Mouse (Mus musculus) cerebellum, adult 9-11 months (tissue): ENCODE results near the gene Nav2.

Source experiments
- DNase-seq: peaks from one replicate; pipeline ENCODE4 v3.0.0; 2022

Gene Nav2

DNA sequence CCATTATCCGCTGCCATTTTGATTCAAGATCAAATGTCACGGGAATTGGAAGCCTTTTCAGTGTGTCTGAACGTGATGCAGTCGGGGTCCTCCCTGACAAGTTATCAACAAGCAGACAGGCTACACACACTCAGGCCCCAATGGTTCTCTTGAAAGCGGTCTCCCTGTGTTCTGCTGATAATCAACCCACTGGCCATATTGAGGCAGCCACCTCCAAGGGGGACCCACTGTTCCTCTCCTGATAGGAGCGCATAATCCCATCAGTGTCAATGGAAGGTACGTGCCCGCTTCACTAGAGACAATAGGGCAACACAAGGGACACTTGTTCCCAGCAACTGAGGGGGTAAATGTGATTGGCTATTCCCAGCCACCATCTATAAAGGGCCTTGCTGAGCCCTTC is 195.9 kb downstream of the Nav2 start:
- no peak for DNase-seq

DNA sequence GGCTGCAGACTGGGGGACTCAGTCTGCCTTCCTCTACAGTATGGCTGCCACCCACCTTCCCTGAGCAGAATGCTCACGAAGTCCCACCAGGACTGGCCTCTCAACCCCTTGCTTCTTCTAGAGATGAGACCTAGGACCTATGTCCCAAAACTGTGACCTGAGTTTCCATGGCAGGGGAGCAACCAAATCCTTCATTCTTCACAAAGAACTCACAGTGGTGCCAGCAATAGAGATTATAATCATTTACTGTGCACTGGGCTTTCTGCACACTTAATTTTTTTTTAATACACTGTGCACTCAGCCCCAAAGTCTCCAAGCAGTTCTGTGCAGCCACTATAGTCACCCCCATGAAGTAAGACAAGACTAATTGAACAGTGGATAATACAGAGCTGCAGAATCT is 196.3 kb downstream of the Nav2 start:
- DNase-seq = no peak

DNA sequence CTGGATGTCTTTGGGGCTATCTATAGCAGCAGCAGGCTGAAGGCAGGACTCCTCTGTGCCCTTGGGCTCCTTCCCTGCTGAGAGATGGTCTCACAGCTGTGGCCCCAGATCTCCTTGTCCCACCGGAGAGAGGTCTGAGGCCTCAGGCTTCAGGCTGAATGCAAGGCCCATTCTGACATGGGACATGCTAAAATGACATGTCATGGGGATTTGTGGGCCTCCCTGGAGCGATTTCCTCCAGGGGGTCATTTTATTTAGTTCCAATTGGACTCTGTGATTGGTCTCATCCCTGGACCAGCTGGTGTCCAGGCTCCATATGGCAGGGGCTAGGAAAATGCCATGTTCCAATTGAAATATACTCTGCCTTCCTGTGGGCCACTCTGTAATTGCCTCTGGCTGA is 197.0 kb downstream of the Nav2 start:
- no peak for DNase-seq

GRCm38 (mm10) chr7:49108076-49108475 is 199.6 kb downstream of the Nav2 start:
- no peak for DNase-seq

- no peak for DNase-seq
Measured at GRCm38 (mm10) chr7:49119016-49119415, 210.5 kb downstream of the Nav2 start.

DNA sequence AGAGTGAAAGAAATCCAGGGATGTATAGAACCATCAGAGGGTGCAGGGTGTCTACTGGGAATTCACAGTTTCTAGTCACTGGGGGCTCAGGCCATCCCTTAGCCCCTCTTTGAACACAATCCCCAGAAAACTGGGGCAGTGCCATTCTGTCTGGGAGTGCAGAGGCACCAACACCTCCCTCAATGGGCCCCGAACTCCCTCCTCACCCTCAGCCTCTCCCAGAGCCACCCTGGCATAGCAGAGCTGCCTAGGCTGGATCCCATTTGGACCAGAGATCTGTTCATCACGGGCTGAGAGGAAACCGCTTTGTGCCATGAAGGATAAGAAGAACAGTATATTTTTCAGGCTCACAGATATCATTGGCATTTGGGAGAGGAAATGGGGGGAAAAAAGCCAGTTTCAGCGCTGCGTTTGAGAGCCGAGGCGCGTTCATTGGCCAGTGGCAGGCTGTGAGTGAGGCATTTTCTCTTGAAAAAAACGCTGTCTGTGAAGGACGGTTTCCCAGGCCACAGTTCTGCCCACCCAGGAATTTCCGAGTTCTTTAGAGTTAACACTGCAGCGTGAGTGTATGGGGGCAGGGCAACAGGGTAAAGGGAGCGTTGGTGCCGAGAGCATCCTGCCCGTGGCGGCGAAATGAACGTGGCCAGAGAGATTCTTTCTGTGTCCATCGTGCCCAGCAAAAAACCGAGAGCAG is 211.4 kb downstream of the Nav2 start:
- peak; percentile 28 for DNase-seq

DNA sequence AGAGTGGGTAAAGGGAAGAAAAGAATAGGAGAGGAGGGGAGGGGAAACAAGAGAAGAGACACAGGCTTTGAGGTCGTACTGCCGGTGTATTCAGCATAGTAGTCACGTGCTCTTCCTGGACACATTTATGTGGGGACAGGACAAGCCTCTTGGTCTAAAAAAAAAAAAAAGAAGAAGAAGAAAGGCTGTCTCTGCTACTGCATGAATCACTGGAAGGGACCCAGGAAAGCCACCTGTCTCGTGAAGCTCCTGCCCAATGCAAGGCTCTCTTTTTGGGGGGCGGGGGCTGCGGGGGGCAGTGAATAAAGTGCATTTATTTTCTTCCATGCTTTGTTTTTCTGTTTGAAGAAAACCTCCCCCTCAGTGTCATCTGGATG is 212.0 kb downstream of the Nav2 start:
- DNase-seq = peak; percentile 62

GRCm38 (mm10) chr7:49120935-49121691 is 212.6 kb downstream of the Nav2 start:
- DNase-seq = peak; percentile 91

DNA sequence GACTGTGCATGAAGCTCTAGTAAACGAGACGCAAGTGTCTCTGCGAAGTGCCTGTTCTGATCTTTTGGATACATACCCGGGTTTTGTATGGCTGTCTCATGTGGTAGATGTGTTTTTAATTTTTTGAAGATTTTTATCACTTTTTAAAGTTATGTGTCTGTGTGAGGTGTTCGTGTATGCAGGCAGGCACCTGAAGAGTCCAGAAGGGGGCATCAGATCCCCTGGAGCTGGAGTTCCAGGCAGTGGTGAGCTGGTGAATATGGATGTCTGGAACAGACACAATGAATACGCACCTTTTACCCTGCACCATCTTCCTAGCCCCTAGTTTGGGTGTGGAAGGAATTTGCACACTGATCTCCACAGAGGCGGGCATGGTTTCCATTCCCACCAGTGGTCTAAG is 214.0 kb downstream of the Nav2 start:
- DNase-seq = no peak

DNA sequence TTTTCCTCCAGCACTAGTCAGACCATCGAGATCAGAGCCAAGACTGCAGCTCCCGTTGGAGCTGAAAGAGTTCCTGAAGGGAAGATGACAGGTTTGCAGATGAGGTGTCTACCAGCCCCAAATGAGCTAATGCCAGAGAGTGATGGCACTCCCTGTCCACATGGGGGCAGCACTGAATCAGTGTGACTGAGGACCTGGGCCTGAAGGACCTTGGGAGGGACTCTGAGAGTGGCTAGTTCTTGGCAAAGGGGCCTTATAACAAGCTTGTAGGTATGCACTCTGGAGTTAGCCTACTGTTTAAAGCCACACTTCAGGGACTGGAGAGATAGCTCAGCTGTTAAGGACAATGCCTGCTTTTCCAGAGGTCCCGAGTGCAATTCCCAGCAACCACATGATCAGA is 217.0 kb downstream of the Nav2 start:
- peak; percentile 57 for DNase-seq

DNA sequence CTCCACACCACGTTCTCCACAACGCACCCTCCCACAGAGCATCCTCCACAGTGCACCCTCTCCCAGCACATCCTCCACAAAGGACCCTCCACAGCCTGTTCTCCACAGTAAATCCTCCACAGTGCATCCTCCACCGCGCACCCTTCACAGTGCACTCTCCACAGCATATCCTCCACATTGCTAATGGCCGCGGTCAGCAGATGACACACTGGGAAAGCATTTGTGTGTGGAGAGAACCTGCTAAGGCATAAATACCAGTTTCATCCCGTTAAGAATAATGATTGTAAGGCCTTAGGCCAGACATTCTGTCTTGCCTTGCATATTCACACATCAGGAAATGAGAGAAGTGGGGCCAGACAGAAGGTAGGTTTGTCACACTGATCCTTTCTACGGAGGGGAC is 219.7 kb downstream of the Nav2 start:
- no peak for DNase-seq

DNA sequence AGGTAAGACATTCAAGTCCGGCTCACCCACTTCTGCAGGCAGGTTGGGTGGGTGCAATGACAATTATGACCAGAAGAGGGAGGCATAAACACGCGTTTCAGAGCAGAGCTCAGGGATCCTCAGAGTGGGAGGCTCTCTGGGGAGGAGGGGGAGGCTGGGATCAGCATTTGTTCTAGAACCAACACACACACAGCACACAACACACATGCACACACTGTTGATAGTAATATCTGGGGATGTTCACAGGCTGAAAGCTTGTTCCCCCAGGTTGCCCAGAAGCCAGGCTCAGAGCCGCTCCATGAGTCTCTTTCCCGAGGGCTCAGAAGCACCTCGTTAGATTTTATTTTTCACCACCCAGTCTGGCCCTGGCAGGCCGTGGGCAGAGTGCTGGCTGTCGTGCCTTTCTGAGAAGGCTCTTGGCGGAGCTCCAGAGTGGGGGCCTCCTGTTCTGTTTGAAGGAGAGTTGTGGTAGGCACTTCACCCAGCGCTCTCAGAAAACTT is 224.4 kb downstream of the Nav2 start:
- peak; percentile 81 for DNase-seq

GRCm38 (mm10) chr7:49134396-49134795 is 225.9 kb downstream of the Nav2 start:
- DNase-seq = no peak

- DNase-seq = no peak
Measured at GRCm38 (mm10) chr7:49139762-49140161, 231.2 kb downstream of the Nav2 start.

DNA sequence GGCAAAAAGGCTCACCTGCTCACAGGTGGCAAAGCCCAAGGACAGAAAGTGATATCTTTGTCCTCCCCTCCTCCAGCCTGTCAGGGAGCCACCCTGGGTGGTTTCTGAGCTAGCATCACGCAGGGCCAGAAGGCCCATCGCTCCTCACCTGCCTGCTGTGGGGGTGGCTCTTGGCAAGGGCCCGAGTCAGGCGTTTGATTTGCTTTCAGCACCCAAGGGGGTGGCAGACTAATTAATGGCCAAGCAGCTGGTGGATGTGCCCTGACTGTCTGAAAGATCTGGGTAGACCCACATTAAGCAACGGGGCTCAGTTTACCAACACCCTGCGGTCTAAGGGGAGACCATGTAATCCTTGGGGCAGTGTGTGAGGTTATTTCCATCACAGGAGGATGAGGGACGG is 235.4 kb downstream of the Nav2 start:
- DNase-seq = no peak

DNA sequence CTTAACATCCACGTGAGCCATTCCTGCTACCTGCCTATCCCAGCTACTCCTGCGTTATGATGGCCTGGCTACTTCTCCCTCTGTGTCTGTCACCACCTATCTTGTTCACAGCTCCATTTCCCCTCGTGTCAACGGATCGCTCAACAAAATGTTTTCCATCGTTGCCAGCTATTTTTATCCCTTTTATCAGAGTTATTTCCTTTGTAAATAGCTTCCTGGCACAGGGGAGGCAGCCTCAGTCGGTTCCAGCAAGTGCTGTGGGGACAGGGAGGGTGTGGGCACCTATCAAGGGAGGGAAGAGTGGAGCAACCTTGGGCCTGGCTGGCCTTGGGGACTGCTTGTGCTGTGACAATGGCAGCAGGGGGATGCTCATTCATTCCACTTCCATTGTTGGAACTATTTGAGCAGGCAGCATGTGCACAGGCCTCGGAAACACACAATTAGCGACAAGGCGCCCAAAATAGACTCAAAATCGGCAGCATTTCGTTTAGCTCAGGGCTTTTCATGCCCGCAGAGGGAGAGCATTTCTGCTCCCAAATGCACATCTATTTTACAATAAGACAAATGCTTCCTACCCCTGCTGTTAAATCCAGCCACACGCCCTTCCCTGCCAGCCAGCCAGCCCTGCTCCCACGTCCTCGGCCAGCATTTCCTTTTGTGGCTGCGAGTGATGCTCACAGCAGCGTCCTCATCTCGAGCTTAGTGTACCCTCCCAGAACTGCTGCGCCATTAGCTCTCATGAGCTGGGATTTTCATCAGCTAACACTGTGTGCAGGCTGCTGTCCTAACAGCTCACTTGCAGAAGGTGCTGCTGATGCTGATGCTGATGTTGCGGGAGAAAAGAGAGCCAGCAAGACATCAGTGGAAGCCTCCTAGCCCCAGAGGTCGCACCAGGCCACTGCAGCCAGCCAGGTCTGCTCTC is 237.5 kb downstream of the Nav2 start:
- peak; percentile 40 for DNase-seq

DNA sequence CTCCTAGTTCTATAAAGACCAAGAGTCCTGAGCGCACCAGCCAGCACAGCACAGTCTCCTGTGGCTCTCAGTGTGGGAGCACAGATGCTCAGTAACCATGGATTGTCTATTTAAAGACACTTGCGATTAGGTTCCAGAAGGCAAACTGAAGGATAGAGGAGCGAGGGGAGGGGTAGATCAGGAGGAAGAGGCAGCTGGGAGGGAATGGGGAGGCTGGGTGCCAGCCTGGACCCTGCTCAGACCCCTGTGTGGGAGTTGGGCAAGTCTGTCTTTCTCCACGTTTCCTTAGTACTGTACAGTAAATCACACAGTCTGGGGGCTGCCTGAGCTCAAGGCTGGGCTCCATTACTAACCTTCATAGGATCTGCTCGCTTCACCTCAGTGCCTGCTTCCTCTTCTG is 243.8 kb downstream of the Nav2 start:
- no peak for DNase-seq

- DNase-seq = no peak
Measured at GRCm38 (mm10) chr7:49152713-49153112, 244.2 kb downstream of the Nav2 start.

GRCm38 (mm10) chr7:49158641-49159381 is 250.3 kb downstream of the Nav2 start:
- DNase-seq = peak; percentile 61

- no peak for DNase-seq
Measured at GRCm38 (mm10) chr7:49159646-49160555, 251.4 kb downstream of the Nav2 start.

DNA sequence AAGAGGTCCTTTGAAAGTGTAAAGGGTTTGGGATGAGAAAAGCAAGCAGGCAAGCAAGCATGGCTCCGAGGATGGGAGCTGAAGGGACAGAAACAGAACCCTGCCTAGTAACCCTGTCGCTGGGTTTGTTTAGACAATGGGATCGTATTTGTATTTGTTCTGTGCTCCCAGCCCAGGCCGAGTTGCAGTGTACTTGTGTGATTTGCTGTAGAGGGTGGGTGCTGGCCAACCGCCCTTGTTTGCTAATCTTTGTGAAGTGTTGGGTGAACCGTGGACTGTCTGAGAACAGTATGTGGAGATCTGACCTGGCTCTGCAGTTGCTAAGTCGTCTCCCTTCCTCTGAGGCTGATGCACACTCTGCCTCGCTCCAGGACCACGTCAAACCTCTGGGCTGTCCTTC is 253.6 kb downstream of the Nav2 start:
- DNase-seq = no peak

- DNase-seq = no peak
Measured at GRCm38 (mm10) chr7:49163789-49164188, 255.3 kb downstream of the Nav2 start.
